In genomic region chr10:79571314-79571713, GRCm38 (mm10) we compare ENCODE assay signal across 21 mouse cellular contexts. TPM values are rescaled to one million over a fixed set of nuclear protein-coding genes. Genes with fewer than 3 reads are reported as not detected.
"Had no signal": no experiment of that assay in that cellular context is flagged by ENCODE, and none has a peak within 500 bp of the region (broad histone marks: within the 10 kb centered on the region; RNA-seq: fewer than 3 reads in every experiment).

No protein-coding gene starts in this region.

- ATAC-seq: lung, postnatal 0 days; midbrain, embryonic 15.5 days had no signal

- H3K4me1 ChIP-seq: kidney, embryonic 15.5 days; midbrain, embryonic 15.5 days; neural tube, embryonic 12.5 days; stomach, embryonic 15.5 days had no signal

- H3K27me3 ChIP-seq: kidney, embryonic 15.5 days; midbrain, embryonic 15.5 days; neural tube, embryonic 12.5 days; stomach, embryonic 15.5 days had no signal

- H3K4me3 ChIP-seq: kidney, embryonic 15.5 days; midbrain, embryonic 15.5 days; neural tube, embryonic 12.5 days; stomach, embryonic 15.5 days had no signal

- H3K4me2 ChIP-seq: kidney, embryonic 15.5 days; midbrain, embryonic 15.5 days; neural tube, embryonic 12.5 days; stomach, embryonic 15.5 days had no signal

- DNase-seq: kidney, adult 18-20 months; kidney, postnatal 14 days; left cerebral cortex, postnatal 4 days; lung, adult 2 months; lung, postnatal 36 days; thymus, adult 18-20 months; thymus, postnatal 14 days had no signal

- H3K9ac ChIP-seq: kidney, embryonic 15.5 days; liver, embryonic 14.5 days; midbrain, embryonic 15.5 days; neural tube, embryonic 12.5 days; stomach, embryonic 15.5 days had no signal

- H3K27ac ChIP-seq: kidney, embryonic 15.5 days; liver, embryonic 14.5 days; midbrain, embryonic 15.5 days; neural tube, embryonic 12.5 days; stomach, embryonic 15.5 days had no signal

- H3K36me3 ChIP-seq: kidney, embryonic 15.5 days; midbrain, embryonic 15.5 days; neural tube, embryonic 12.5 days; stomach, embryonic 15.5 days had no signal

- H3K9me3 ChIP-seq: kidney, embryonic 15.5 days; midbrain, embryonic 15.5 days; neural tube, embryonic 12.5 days; stomach, embryonic 15.5 days had no signal

RNA-seq across cellular contexts. Expression of gene Theg, which starts 15.8 kb away (rescaled TPM):
- total RNA-seq: layer of hippocampus, postnatal 14 days; left cerebral cortex, postnatal 10 days; left cerebral cortex, postnatal 4 days; megakaryocyte progenitor cell, adult 5-6 weeks; monocyte, adult 5-6 weeks; neutrophil, adult 5-6 weeks had no signal
- polyA plus RNA-seq: kidney, embryonic 15.5 days; large intestine, adult 2 months; limb, embryonic 14.5 days; liver, embryonic 14.5 days; lung, adult 2 months; lung, postnatal 0 days; midbrain, embryonic 15.5 days; neural tube, embryonic 12.5 days; stomach, embryonic 15.5 days had no signal

RNA-seq across cellular contexts. Expression of gene C2cd4c, which starts 42.5 kb away (rescaled TPM):
- total RNA-seq: megakaryocyte progenitor cell, adult 5-6 weeks; monocyte, adult 5-6 weeks; neutrophil, adult 5-6 weeks had no signal
- polyA plus RNA-seq: kidney, embryonic 15.5 days; lung, adult 2 months; lung, postnatal 0 days; neural tube, embryonic 12.5 days; spleen, adult 2 months had no signal
